Comparison of ENCODE assay signal across 11 mouse cellular contexts in genomic region chr1:180393873-180394272, GRCm38 (mm10).
A peak's percentile ranks its signal among the peaks of the same experiment; 100 is the strongest.
DNase-seq lines count a peak whose midpoint lies in the region; ATAC-seq lines count a peak whose summit lies in the region.
"Had no signal": no experiment of that assay in that cellular context is flagged by ENCODE, and none has a peak within 500 bp of the region (broad histone marks: within the 10 kb centered on the region; RNA-seq: fewer than 3 reads in every experiment).

No protein-coding gene starts in this region.

- peaks cover 16% of the 10 kb centered on the region for H3K4me1 ChIP-seq in heart, embryonic 10.5 days
- peaks cover 47% of the 10 kb centered on the region for H3K4me1 ChIP-seq in lung, embryonic 15.5 days
- H3K4me1 ChIP-seq in kidney, embryonic 16.5 days (ENCODE audit: insufficient read depth, low read length): peaks cover 9% of the 10 kb centered on the region
- H3K4me1 ChIP-seq in midbrain, embryonic 15.5 days: 0 out of 2 replicates have a peak, but pooled peaks cover 1% of the 10 kb centered on the region

- no peak overlapping the region for H3K4me2 ChIP-seq in lung, embryonic 15.5 days
- H3K4me2 ChIP-seq in kidney, embryonic 16.5 days (replicated peaks; ENCODE audit: low read depth, low read length): no peak overlapping the region
- H3K4me2 ChIP-seq in midbrain, embryonic 15.5 days: no peak overlapping the region

- no peaks in the 10 kb centered on the region for H3K9me3 ChIP-seq in heart, embryonic 10.5 days
- H3K9me3 ChIP-seq in lung, embryonic 15.5 days: no peaks in the 10 kb centered on the region
- no peaks in the 10 kb centered on the region for H3K9me3 ChIP-seq in kidney, embryonic 16.5 days (ENCODE audit: low read length)
- no peaks in the 10 kb centered on the region for H3K9me3 ChIP-seq in midbrain, embryonic 15.5 days

- H3K27me3 ChIP-seq in heart, embryonic 10.5 days (ENCODE audit: insufficient read depth, poor library complexity, severe bottlenecking): no peaks in the 10 kb centered on the region
- H3K27me3 ChIP-seq in lung, embryonic 15.5 days: no peaks in the 10 kb centered on the region
- no peaks in the 10 kb centered on the region for H3K27me3 ChIP-seq in kidney, embryonic 16.5 days (ENCODE audit: insufficient read depth, low read length)
- H3K27me3 ChIP-seq in midbrain, embryonic 15.5 days (replicated peaks): no peaks in the 10 kb centered on the region

- WGBS in heart, embryonic 10.5 days: 85% methylated on average over 12 of the region's 12 CpGs
- WGBS in lung, embryonic 15.5 days: 78% methylated on average over 12 of the region's 12 CpGs
- WGBS in kidney, embryonic 16.5 days: 75% methylated on average over 12 of the region's 12 CpGs
- 94% methylated on average over 12 of the region's 12 CpGs for WGBS in midbrain, embryonic 15.5 days

- no peak overlapping the region for H3K9ac ChIP-seq in lung, embryonic 15.5 days
- H3K9ac ChIP-seq in kidney, embryonic 16.5 days (replicated peaks; ENCODE audit: low read length): no peak overlapping the region
- H3K9ac ChIP-seq in midbrain, embryonic 15.5 days: no peak overlapping the region

- H3K4me3 ChIP-seq in heart, embryonic 10.5 days: no peak overlapping the region
- no peak overlapping the region for H3K4me3 ChIP-seq in lung, embryonic 15.5 days
- H3K4me3 ChIP-seq in kidney, embryonic 16.5 days (ENCODE audit: low read length): no peak overlapping the region
- no peak overlapping the region for H3K4me3 ChIP-seq in midbrain, embryonic 15.5 days
- H3K4me3 ChIP-seq: erythroblast, embryonic 14.5 days had no signal

- H3K36me3 ChIP-seq in heart, embryonic 10.5 days: no peaks in the 10 kb centered on the region
- no peaks in the 10 kb centered on the region for H3K36me3 ChIP-seq in lung, embryonic 15.5 days
- no peaks in the 10 kb centered on the region for H3K36me3 ChIP-seq in kidney, embryonic 16.5 days (ENCODE audit: insufficient read depth, low read length)
- no peaks in the 10 kb centered on the region for H3K36me3 ChIP-seq in midbrain, embryonic 15.5 days (replicated peaks)

- peak; percentile 99 for DNase-seq in heart, adult 11 months
- DNase-seq in heart, embryonic 10.5 days (ENCODE audit: low spot score): no peak
- DNase-seq in lung, postnatal 36 days: no peak
- DNase-seq in heart, adult 9 months (ENCODE audit: low spot score in 2 of 2): peak; percentile 73 to 88
- no peak for DNase-seq in right cerebral cortex, postnatal 10 days (ENCODE audit: low spot score in 2 of 2)
- DNase-seq: lung, postnatal 4 days; thymus, postnatal 25 days had no signal

- no peak overlapping the region for H3K27ac ChIP-seq in heart, embryonic 10.5 days
- H3K27ac ChIP-seq in lung, embryonic 15.5 days: peak overlapping the region; percentile 48; the same call in 1 of the 2 replicates
- H3K27ac ChIP-seq in kidney, embryonic 16.5 days (ENCODE audit: low read length): peak overlapping the region; percentile 27
- H3K27ac ChIP-seq in midbrain, embryonic 15.5 days: no peak overlapping the region

- no peak for ATAC-seq in lung, embryonic 15.5 days (ENCODE audit: borderline replicate concordance, extremely low read depth, low FRiP score, low TSS enrichment)
- no peak for ATAC-seq in kidney, embryonic 16.5 days (ENCODE audit: low FRiP score, low TSS enrichment)
- no peak for ATAC-seq in midbrain, embryonic 15.5 days (replicated peaks)

Comparison
In these comparisons a context has a peak if more than half of its experiments do, and no peak if none do; other contexts are left out.
1. DNase-seq: peak in heart, adult 11 months (single experiment) and heart, adult 9 months (2 of 2); none in heart, embryonic 10.5 days (single experiment), lung, postnatal 36 days (single experiment) and right cerebral cortex, postnatal 10 days (0 of 2).
2. H3K27ac ChIP-seq: peak in lung, embryonic 15.5 days (single experiment) and kidney, embryonic 16.5 days (single experiment); none in heart, embryonic 10.5 days (single experiment) and midbrain, embryonic 15.5 days (single experiment).